Mouse (Mus musculus) liver, postnatal 0 days (tissue): Measurements from ENCODE around the gene Rae1. TPM values are rescaled to one million over a fixed set of nuclear protein-coding genes. Genes with fewer than 3 reads are reported as not detected.
A peak's percentile ranks its signal among the peaks of the same experiment; 100 is the strongest.

Source experiments
- ATAC-seq: fragments of 200-750 bp; cut with Nextera tagmentation; 2 replicates; pipeline ENCODE4 v1.8.0; 2017; ENCODE audit warnings: mild to moderate bottlenecking, moderate library complexity
- DNase-seq: peaks from one replicate; pipeline ENCODE4 v3.0.0-alpha.2; 2016
- H3K27ac ChIP-seq: fragments of 300-500 bp; sonication (generic); 2 replicates; pipeline ENCODE4 v1.5.1; 2014; ENCODE audit warnings: antibody characterized with exemption, moderate library complexity, mild to moderate bottlenecking, low read depth
- H3K27me3 ChIP-seq: fragments of 300-500 bp; sonication (generic); 2 replicates; pipeline ENCODE4 v1.6.1; 2014; ENCODE audit warnings: low read length, control low read depth, mixed read lengths; ENCODE audit not compliant: insufficient read depth
- H3K36me3 ChIP-seq: fragments of 300-500 bp; sonication (generic); replicated peaks from 2 replicates; pipeline ENCODE4 v1.6.1; 2014; ENCODE audit warnings: mild to moderate bottlenecking, control low read depth, low read length, moderate library complexity, mixed read lengths; ENCODE audit not compliant: insufficient read depth
- H3K4me1 ChIP-seq: fragments of 300-500 bp; sonication (generic); 2 replicates; pipeline ENCODE4 v1.6.1; 2014; ENCODE audit warnings: antibody characterized with exemption, mild to moderate bottlenecking, control low read depth; ENCODE audit not compliant: insufficient read depth
- H3K4me2 ChIP-seq: fragments of 300-500 bp; sonication (generic); 2 replicates; pipeline ENCODE4 v1.6.1; 2014; ENCODE audit warnings: low read depth, mild to moderate bottlenecking, low read length, moderate library complexity, mixed read lengths
- H3K4me3 ChIP-seq: fragments of 300-500 bp; sonication (generic); 2 replicates; pipeline ENCODE4 v1.5.1; 2014; ENCODE audit warnings: low read depth, low read length
- H3K9ac ChIP-seq: fragments of 300-500 bp; sonication (generic); replicated peaks from 2 replicates; pipeline ENCODE4 v1.6.1; 2014; ENCODE audit warnings: mild to moderate bottlenecking, moderate library complexity
- H3K9me3 ChIP-seq: fragments of 300-500 bp; sonication (generic); 2 replicates; pipeline ENCODE4 v1.6.1; 2016; ENCODE audit warnings: mild to moderate bottlenecking, control low read depth, low read length, mixed read lengths
- CTCF ChIP-seq: sonication (generic); IDR thresholded peaks from 2 replicates; pipeline ENCODE4 v1.5.1; 2016; ENCODE audit warnings: antibody characterized with exemption, low read depth
- EP300 ChIP-seq: IDR thresholded peaks from 2 replicates; pipeline ENCODE4 v1.6.1; 2016; ENCODE audit warnings: antibody characterized with exemption, low read depth, mild to moderate bottlenecking
- WGBS: fragments of 180-500 bp; shearing (Covaris S2); extraction: QIAGEN DNeasy Blood & Tissue Kit; methylation state at CpG from one replicate; pipeline ENCODE4 v1.1.7; 2014; ENCODE audit not compliant: insufficient replicate concordance; 5-methylcytosine and 5-hydroxymethylcytosine counted together
- polyA plus RNA-seq: library from polyadenylated mRNA; unstranded; fragments of >200 nt; fragmentation: Nextera tagmentation; extraction: Ambion mirVana; gene quantifications from 2 replicates; pipeline ENCODE4 v1.2.1, GENCODE M21; 2015

Rae1 gene
- polyA plus RNA-seq, 1 experiment from 2014 or later = 41.5 TPM

- peaks cover 63% of the 10 kb centered on the region for H3K4me1 ChIP-seq
- WGBS = 52% methylated on average over 5 of the region's 5 CpGs
- peak overlapping the region; percentile 66 for H3K27ac ChIP-seq
- TF ChIP-seq EP300 = no peak
- TF ChIP-seq CTCF = no peak
- ATAC-seq (0 out of 2 replicates have a peak, but pooled peaks have one; percentile 3), DNase-seq (no peak)
- no peaks in the 10 kb centered on the region for H3K9me3 ChIP-seq
- H3K4me2 ChIP-seq = peak overlapping the region; percentile 47
- H3K9ac ChIP-seq = peak overlapping the region; percentile 30; the same call in 1 of the 2 replicates
- no peaks in the 10 kb centered on the region for H3K27me3 ChIP-seq
- no peak overlapping the region for H3K4me3 ChIP-seq
- H3K36me3 ChIP-seq = no peaks in the 10 kb centered on the region
Measured at GRCm38 (mm10) chr2:173047471-173047870, 47.6 kb downstream of the Rae1 start.

- H3K36me3 ChIP-seq = no peaks in the 10 kb centered on the region
- no peak overlapping the region for H3K4me3 ChIP-seq
- TF ChIP-seq CTCF (no peak), EP300 (no peak)
- ATAC-seq (peak; percentile 40; the same call in 1 of the 2 replicates), DNase-seq (no peak)
- H3K9me3 ChIP-seq = no peaks in the 10 kb centered on the region
- peak overlapping the region; percentile 47 for H3K4me2 ChIP-seq
- WGBS = 38% methylated on average over 17 of the region's 17 CpGs
- H3K27ac ChIP-seq = peak overlapping the region; percentile 66
- peaks cover 62% of the 10 kb centered on the region for H3K4me1 ChIP-seq
- H3K27me3 ChIP-seq = no peaks in the 10 kb centered on the region
- H3K9ac ChIP-seq = 0 out of 2 replicates have a peak overlapping the region, but pooled peaks have one; percentile 30
Measured at GRCm38 (mm10) chr2:173048041-173048745, 48.3 kb downstream of the Rae1 start.

- H3K27me3 ChIP-seq = no peaks in the 10 kb centered on the region
- peak overlapping the region; percentile 40; the same call in 1 of the 2 replicates for H3K27ac ChIP-seq
- H3K36me3 ChIP-seq = no peaks in the 10 kb centered on the region
- no peak overlapping the region for H3K4me3 ChIP-seq
- TF ChIP-seq CTCF (no peak), EP300 (no peak)
- DNase-seq = no peak
- H3K4me2 ChIP-seq = no peak overlapping the region; the same call in 1 of the 2 replicates
- H3K9ac ChIP-seq = no peak overlapping the region
- ATAC-seq = no peak
- H3K4me1 ChIP-seq = peaks cover 52% of the 10 kb centered on the region
- H3K9me3 ChIP-seq = no peaks in the 10 kb centered on the region
- 59% methylated on average over 3 of the region's 3 CpGs for WGBS
Measured at GRCm38 (mm10) chr2:173049231-173049630, 49.3 kb downstream of the Rae1 start.

GRCm38 (mm10) chr2:173049817-173050216 is 49.9 kb downstream of the Rae1 start:
- 56% methylated on average over 6 of the region's 6 CpGs for WGBS
- Histone ChIP-seq H3K4me3 (no peak overlapping the region), H3K27ac (peak overlapping the region; percentile 40), H3K27me3 (no peaks in the 10 kb centered on the region), H3K36me3 (no peaks in the 10 kb centered on the region), H3K4me1 (peaks cover 46% of the 10 kb centered on the region), H3K9me3 (no peaks in the 10 kb centered on the region), H3K9ac (no peak overlapping the region), H3K4me2 (no peak overlapping the region)
- DNase-seq (no peak), ATAC-seq (peak; percentile 18; the same call in 1 of the 2 replicates)
- TF ChIP-seq EP300 (no peak), CTCF (peak; percentile 41)

- DNase-seq (no peak), ATAC-seq (peak; percentile 27; the same call in 1 of the 2 replicates)
- WGBS = 57% methylated on average over 8 of the region's 8 CpGs
- TF ChIP-seq EP300 (no peak), CTCF (peak; percentile 42)
- no peak overlapping the region; the same call in 1 of the 2 replicates for H3K9ac ChIP-seq
- H3K4me2 ChIP-seq = 0 out of 2 replicates have a peak overlapping the region, but pooled peaks have one; percentile 1
- H3K27ac ChIP-seq = 0 out of 2 replicates have a peak overlapping the region, but pooled peaks have one; percentile 40
- H3K4me3 ChIP-seq = no peak overlapping the region
- H3K9me3 ChIP-seq = no peaks in the 10 kb centered on the region
- H3K27me3 ChIP-seq = no peaks in the 10 kb centered on the region
- H3K4me1 ChIP-seq = peaks cover 44% of the 10 kb centered on the region
- no peaks in the 10 kb centered on the region for H3K36me3 ChIP-seq
Measured at GRCm38 (mm10) chr2:173050604-173051382, 50.9 kb downstream of the Rae1 start.

- WGBS = 88% methylated on average over 8 of the region's 8 CpGs
- Histone ChIP-seq H3K27me3 (no peaks in the 10 kb centered on the region), H3K36me3 (no peaks in the 10 kb centered on the region), H3K4me3 (no peak overlapping the region), H3K9me3 (no peaks in the 10 kb centered on the region), H3K27ac (no peak overlapping the region), H3K4me1 (peaks cover 49% of the 10 kb centered on the region), H3K9ac (no peak overlapping the region), H3K4me2 (peak overlapping the region; percentile 5; the same call in 1 of the 2 replicates)
- TF ChIP-seq CTCF (no peak), EP300 (no peak)
- DNase-seq (no peak), ATAC-seq (no peak)
Measured at GRCm38 (mm10) chr2:173052881-173053280, 53.0 kb downstream of the Rae1 start.
